Mouse (Mus musculus) megakaryocyte-erythroid progenitor cell, adult 5-6 weeks (primary cell): ENCODE results near the gene Gm20834. TPM values are rescaled to one million over a fixed set of nuclear protein-coding genes. Genes with fewer than 3 reads are reported as not detected.
"Not testable (repeated sequence)": the region's sequence is repeated elsewhere in the genome, so short reads cannot be mapped to it uniquely, and the experiment has no call there.

Experiments
- ATAC-seq: replicated peaks from 2 replicates; pipeline ENCODE4 v1.8.0; 2016; ENCODE audit warnings: mild to moderate bottlenecking, inconsistent platforms; ENCODE audit not compliant: severe bottlenecking, poor library complexity, low FRiP score, low TSS enrichment
- total RNA-seq, 2 experiments: library from RNA; stranded (forward) in 1 of 2; stranded (reverse) in 1 of 2; fragments of 200-1000, 215-1000 nt in 1 of 2; fragments of >200 nt in 1 of 2; fragmentation: Nextera tagmentation in 1 of 2; gene quantifications; 2 replicates each; pipeline ENCODE4 v1.2.3; 2014 to 2017

Gm20834 gene
- total RNA-seq (2014; fragmentation: Nextera tagmentation) (not detected in 2 replicates), total RNA-seq (2017) (not detected in 2 replicates)

GRCm38 (mm10) chrY:10324489-10324888, at the start of gene Gm20834:
Gm20834 (minus strand) TSS chrY:10324589.
- ATAC-seq = not testable (repeated sequence)

Other genes starting within 250 kb of the Gm20834 start
- not detected in 2 replicates for gene Gm21310, start 177.4 kb downstream of the Gm20834 start, total RNA-seq (2014; fragmentation: Nextera tagmentation)
- gene Gm21310, start 177.4 kb downstream of the Gm20834 start, total RNA-seq (2017) = not detected in 2 replicates
- not detected in 2 replicates for gene Gm28510, start 88.1 kb upstream of the Gm20834 start, total RNA-seq (2014; fragmentation: Nextera tagmentation)
- not detected in 2 replicates for gene Gm28510, start 88.1 kb upstream of the Gm20834 start, total RNA-seq (2017)
- gene Gm20737, start 211.5 kb upstream of the Gm20834 start, total RNA-seq (2014; fragmentation: Nextera tagmentation) = not detected in 2 replicates
- not detected in 2 replicates for gene Gm20737, start 211.5 kb upstream of the Gm20834 start, total RNA-seq (2017)
- not detected in 2 replicates for gene Gm21775, start 228.9 kb upstream of the Gm20834 start, total RNA-seq (2014; fragmentation: Nextera tagmentation)
- gene Gm21775, start 228.9 kb upstream of the Gm20834 start, total RNA-seq (2017) = not detected in 2 replicates